Mouse (Mus musculus): Measurements from ENCODE around the gene Nipal4.

Nipal4 gene

GRCm38 (mm10) chr11:46115411-46116173 lies 50.7 kb downstream of the Nipal4 start:
- DNase-seq (ENCODE audit: low read depth, low spot score), result peak; percentile 82

GRCm38 (mm10) chr11:46115011-46115410 lies 51.3 kb downstream of the Nipal4 start:
- DNase-seq (ENCODE audit: low read depth, low spot score), result peak; percentile 96

- DNase-seq (ENCODE audit: low read depth, low spot score), result no peak
These were observed 52.1 kb downstream of the Nipal4 start for GRCm38 (mm10) chr11:46114221-46114620.

- DNase-seq (ENCODE audit: low read depth, low spot score), result no peak
These were observed 53.1 kb downstream of the Nipal4 start for GRCm38 (mm10) chr11:46113211-46113610.

- DNase-seq (ENCODE audit: low read depth, low spot score), result no peak
These were observed 55.4 kb downstream of the Nipal4 start for GRCm38 (mm10) chr11:46110945-46111287.

GRCm38 (mm10) chr11:46110156-46110944 lies 56.0 kb downstream of the Nipal4 start:
- DNase-seq (ENCODE audit: low read depth, low spot score), result no peak

- DNase-seq (ENCODE audit: low read depth, low spot score), result no peak
These were observed 57.1 kb downstream of the Nipal4 start for GRCm38 (mm10) chr11:46109206-46109605.

- peak; percentile 93 for DNase-seq (ENCODE audit: low read depth, low spot score)
These were observed 59.3 kb downstream of the Nipal4 start for GRCm38 (mm10) chr11:46107046-46107445.

GRCm38 (mm10) chr11:46102107-46102506 lies 64.2 kb downstream of the Nipal4 start:
- DNase-seq (ENCODE audit: low read depth, low spot score), result no peak

All from ZHBTc4 (cell line).